Mouse (Mus musculus): ENCODE measurements around the gene Mrvi1. TPM values are rescaled to one million over a fixed set of nuclear protein-coding genes. Genes with fewer than 3 reads are reported as not detected.

Gene Mrvi1
- polyA plus RNA-seq, 1 experiment: 1.7 TPM

GRCm38 (mm10) chr7:110823076-110823475, 159.2 kb downstream of the Mrvi1 start:
- DNase-seq (ENCODE audit: low read depth): no peak
- TF ChIP-seq CTCF (IDR thresholded peaks at IDR 0.05; ENCODE audit: borderline replicate concordance, extremely low read depth, insufficient read depth, insufficient read length): no peak
- TF ChIP-seq POLR2A (IDR thresholded peaks at IDR 0.05; ENCODE audit: borderline replicate concordance, extremely low read depth, insufficient read depth, insufficient read length, poor library complexity, severe bottlenecking): no peak

GRCm38 (mm10) chr7:110822055-110822454, 160.2 kb downstream of the Mrvi1 start:
- no peak for DNase-seq (ENCODE audit: low read depth)
- TF ChIP-seq POLR2A (IDR thresholded peaks at IDR 0.05; ENCODE audit: borderline replicate concordance, extremely low read depth, insufficient read depth, insufficient read length, poor library complexity, severe bottlenecking) (no peak), CTCF (IDR thresholded peaks at IDR 0.05; ENCODE audit: borderline replicate concordance, extremely low read depth, insufficient read depth, insufficient read length) (no peak)

GRCm38 (mm10) chr7:110821653-110822052, 160.6 kb downstream of the Mrvi1 start:
- peak; percentile 61 for DNase-seq (ENCODE audit: low read depth)
- TF ChIP-seq POLR2A (IDR thresholded peaks at IDR 0.05; ENCODE audit: borderline replicate concordance, extremely low read depth, insufficient read depth, insufficient read length, poor library complexity, severe bottlenecking): no peak
- TF ChIP-seq CTCF (IDR thresholded peaks at IDR 0.05; ENCODE audit: borderline replicate concordance, extremely low read depth, insufficient read depth, insufficient read length): no peak

- DNase-seq (ENCODE audit: low read depth): no peak
- no peak for TF ChIP-seq CTCF (IDR thresholded peaks at IDR 0.05; ENCODE audit: borderline replicate concordance, extremely low read depth, insufficient read depth, insufficient read length)
- TF ChIP-seq POLR2A (IDR thresholded peaks at IDR 0.05; ENCODE audit: borderline replicate concordance, extremely low read depth, insufficient read depth, insufficient read length, poor library complexity, severe bottlenecking): no peak
Observed at GRCm38 (mm10) chr7:110821068-110821467, 161.2 kb downstream of the Mrvi1 start.

- no peak for DNase-seq (ENCODE audit: low read depth)
- no peak for TF ChIP-seq POLR2A (IDR thresholded peaks at IDR 0.05; ENCODE audit: borderline replicate concordance, extremely low read depth, insufficient read depth, insufficient read length, poor library complexity, severe bottlenecking)
- no peak for TF ChIP-seq CTCF (IDR thresholded peaks at IDR 0.05; ENCODE audit: borderline replicate concordance, extremely low read depth, insufficient read depth, insufficient read length)
Observed at GRCm38 (mm10) chr7:110818787-110819350, 163.4 kb downstream of the Mrvi1 start.

Other genes starting within 250 kb of the Mrvi1 start
- gene Ampd3, start 214.3 kb downstream of the Mrvi1 start, polyA plus RNA-seq (2012; rRNA removed): 5.3 and 7.6 TPM in 2 replicates
- 31.2 and 39.8 TPM in 2 replicates for gene Rnf141, start 138.0 kb downstream of the Mrvi1 start, polyA plus RNA-seq (2012; rRNA removed)
- gene Lyve1, start 119.2 kb downstream of the Mrvi1 start, polyA plus RNA-seq (2012; rRNA removed): 4.7 and 4.9 TPM in 2 replicates
- 44.9 and 55.8 TPM in 2 replicates for gene Ctr9, start 46.5 kb upstream of the Mrvi1 start, polyA plus RNA-seq (2012; rRNA removed)
- gene Eif4g2, start 100.6 kb upstream of the Mrvi1 start, polyA plus RNA-seq (2012; rRNA removed): 594 and 722 TPM in 2 replicates

Measured in brain, embryonic 14.5 days (tissue).